Mouse (Mus musculus) limb, embryonic 10.5 days (tissue): ENCODE measurements around the gene Fitm1. TPM values are rescaled to one million over a fixed set of nuclear protein-coding genes. Genes with fewer than 3 reads are reported as not detected.

Experiments used
- DNase-seq: peaks from one replicate; pipeline ENCODE4 v3.0.0-alpha.2; 2017; ENCODE audit warnings: low spot score
- H3K27ac ChIP-seq: fragments of 300-500 bp; sonication (generic); 2 replicates; pipeline ENCODE4 v1.5.1; 2016; ENCODE audit warnings: mild to moderate bottlenecking
- H3K27me3 ChIP-seq: fragments of 300-500 bp; sonication (generic); 2 replicates; pipeline ENCODE4 v1.6.1; 2016; ENCODE audit warnings: low read depth, mild to moderate bottlenecking; ENCODE audit not compliant: poor library complexity, severe bottlenecking
- H3K36me3 ChIP-seq: fragments of 300-500 bp; sonication (generic); 2 replicates; pipeline ENCODE4 v1.6.1; 2016; ENCODE audit warnings: mild to moderate bottlenecking, moderate library complexity
- H3K4me1 ChIP-seq: fragments of 300-500 bp; sonication (generic); 2 replicates; pipeline ENCODE4 v1.6.1; 2016
- H3K4me3 ChIP-seq: fragments of 300-500 bp; sonication (generic); 2 replicates; pipeline ENCODE4 v1.5.1; 2016; ENCODE audit warnings: mild to moderate bottlenecking, moderate library complexity
- H3K9me3 ChIP-seq: fragments of 300-500 bp; sonication (generic); replicated peaks from 2 replicates; pipeline ENCODE4 v1.6.1; 2016; ENCODE audit warnings: mild to moderate bottlenecking
- WGBS: fragments of 180-500 bp; shearing (Covaris S2); methylation state at CpG from one replicate; pipeline ENCODE4 v1.1.7; 2016; 5-methylcytosine and 5-hydroxymethylcytosine counted together
- polyA plus RNA-seq: library from polyadenylated mRNA; unstranded; fragments of >200 nt; fragmentation: Nextera tagmentation; extraction: Ambion mirVana; gene quantifications from 2 replicates; pipeline ENCODE4 v1.2.1, GENCODE M21; 2016

Fitm1 gene
- polyA plus RNA-seq, 1 experiment from 2014 or later, result 3.9 TPM

- Histone ChIP-seq H3K27me3 (no peaks in the 10 kb centered on the region), H3K4me1 (peaks cover 17% of the 10 kb centered on the region), H3K4me3 (no peak overlapping the region), H3K36me3 (no peaks in the 10 kb centered on the region), H3K27ac (no peak overlapping the region), H3K9me3 (no peaks in the 10 kb centered on the region)
- peak; percentile 72 for DNase-seq
- 27% methylated on average over 5 of the region's 5 CpGs for WGBS
Measured at GRCm38 (mm10) chr14:55557003-55557402, 18.4 kb upstream of the Fitm1 start.

- Histone ChIP-seq H3K4me1 (peaks cover 18% of the 10 kb centered on the region), H3K27ac (no peak overlapping the region), H3K36me3 (0 out of 2 replicates have a peak, but pooled peaks cover 2% of the 10 kb centered on the region), H3K9me3 (no peaks in the 10 kb centered on the region), H3K27me3 (no peaks in the 10 kb centered on the region), H3K4me3 (no peak overlapping the region)
- DNase-seq, result no peak
- 96% methylated on average over 3 of the region's 3 CpGs for WGBS
Measured at GRCm38 (mm10) chr14:55557587-55557986, 17.8 kb upstream of the Fitm1 start.

- peak overlapping the region; percentile 79 for H3K4me3 ChIP-seq
- WGBS, result 61% methylated on average over 6 of the region's 6 CpGs
- peaks cover 12% of the 10 kb centered on the region for H3K36me3 ChIP-seq
- H3K27ac ChIP-seq, result peak overlapping the region; percentile 95; the same call in 1 of the 2 replicates
- H3K9me3 ChIP-seq, result no peaks in the 10 kb centered on the region
- H3K27me3 ChIP-seq, result no peaks in the 10 kb centered on the region
- DNase-seq, result no peak
- peaks cover 18% of the 10 kb centered on the region for H3K4me1 ChIP-seq
Measured at GRCm38 (mm10) chr14:55558740-55559448, 16.5 kb upstream of the Fitm1 start.

GRCm38 (mm10) chr14:55559799-55560201, 15.6 kb upstream of the Fitm1 start, which contains the start of gene Dcaf11:
Gene Dcaf11, plus strand, starts transcription at chr14:55560006.
- peaks cover 18% of the 10 kb centered on the region for H3K4me1 ChIP-seq
- H3K27me3 ChIP-seq, result no peaks in the 10 kb centered on the region
- WGBS, result under 1% methylated on average over 27 of the region's 27 CpGs
- peak; percentile 94 for DNase-seq
- H3K36me3 ChIP-seq, result peaks cover 21% of the 10 kb centered on the region
- peak within 1 kb of the TSS; percentile 79 for H3K4me3 ChIP-seq
- no peaks in the 10 kb centered on the region for H3K9me3 ChIP-seq
- H3K27ac ChIP-seq, result peak within 1 kb of the TSS; percentile 95

GRCm38 (mm10) chr14:55560202-55561073, 15.0 kb upstream of the Fitm1 start, which contains the start of gene A730061H03Rik:
Gene A730061H03Rik, minus strand, starts transcription at chr14:55560406.
- DNase-seq, result peak; percentile 96
- H3K27ac ChIP-seq, result peak within 1 kb of the TSS; percentile 95
- under 1% methylated on average over 51 of the region's 51 CpGs for WGBS
- peak within 1 kb of the TSS; percentile 79 for H3K4me3 ChIP-seq
- H3K27me3 ChIP-seq, result no peaks in the 10 kb centered on the region
- peaks cover 27% of the 10 kb centered on the region for H3K36me3 ChIP-seq
- H3K9me3 ChIP-seq, result no peaks in the 10 kb centered on the region
- peaks cover 18% of the 10 kb centered on the region for H3K4me1 ChIP-seq

GRCm38 (mm10) chr14:55561860-55562259, 13.6 kb upstream of the Fitm1 start:
- H3K4me3 ChIP-seq, result no peak overlapping the region
- H3K9me3 ChIP-seq, result no peaks in the 10 kb centered on the region
- DNase-seq, result no peak
- no peak overlapping the region for H3K27ac ChIP-seq
- peaks cover 15% of the 10 kb centered on the region for H3K4me1 ChIP-seq
- H3K36me3 ChIP-seq, result peaks cover 41% of the 10 kb centered on the region
- no peaks in the 10 kb centered on the region for H3K27me3 ChIP-seq
- 86% methylated on average over 10 of the region's 10 CpGs for WGBS

GRCm38 (mm10) chr14:55563249-55563648, 12.2 kb upstream of the Fitm1 start:
- peaks cover 12% of the 10 kb centered on the region for H3K4me1 ChIP-seq
- H3K27me3 ChIP-seq, result no peaks in the 10 kb centered on the region
- 93% methylated on average over 11 of the region's 11 CpGs for WGBS
- no peaks in the 10 kb centered on the region for H3K9me3 ChIP-seq
- no peak overlapping the region for H3K27ac ChIP-seq
- no peak for DNase-seq
- peaks cover 55% of the 10 kb centered on the region for H3K36me3 ChIP-seq
- no peak overlapping the region for H3K4me3 ChIP-seq

- DNase-seq, result no peak
- H3K27me3 ChIP-seq, result no peaks in the 10 kb centered on the region
- no peaks in the 10 kb centered on the region for H3K9me3 ChIP-seq
- WGBS, result 86% methylated on average over 3 of the region's 3 CpGs
- H3K36me3 ChIP-seq, result peaks cover 78% of the 10 kb centered on the region
- H3K4me3 ChIP-seq, result no peak overlapping the region
- peaks cover 12% of the 10 kb centered on the region for H3K4me1 ChIP-seq
- H3K27ac ChIP-seq, result no peak overlapping the region
Measured at GRCm38 (mm10) chr14:55565748-55566147, 9.7 kb upstream of the Fitm1 start.

- Histone ChIP-seq H3K9me3 (no peaks in the 10 kb centered on the region), H3K4me3 (no peak overlapping the region), H3K27me3 (no peaks in the 10 kb centered on the region), H3K27ac (no peak overlapping the region), H3K4me1 (no peaks in the 10 kb centered on the region), H3K36me3 (peaks cover 77% of the 10 kb centered on the region)
- 90% methylated on average over 3 of the region's 3 CpGs for WGBS
- DNase-seq, result no peak
Measured at GRCm38 (mm10) chr14:55567496-55567895, 7.9 kb upstream of the Fitm1 start.

GRCm38 (mm10) chr14:55570588-55570987, 4.8 kb upstream of the Fitm1 start:
- DNase-seq, result no peak
- H3K4me1 ChIP-seq, result peaks cover 5% of the 10 kb centered on the region
- WGBS, result 90% methylated on average over 2 of the region's 2 CpGs
- peaks cover 50% of the 10 kb centered on the region for H3K36me3 ChIP-seq
- H3K4me3 ChIP-seq, result no peak overlapping the region
- H3K9me3 ChIP-seq, result no peaks in the 10 kb centered on the region
- no peak overlapping the region for H3K27ac ChIP-seq
- H3K27me3 ChIP-seq, result no peaks in the 10 kb centered on the region

GRCm38 (mm10) chr14:55571760-55572159, 3.7 kb upstream of the Fitm1 start:
- DNase-seq, result no peak
- Histone ChIP-seq H3K4me3 (no peak overlapping the region), H3K27me3 (no peaks in the 10 kb centered on the region), H3K27ac (no peak overlapping the region), H3K4me1 (peaks cover 14% of the 10 kb centered on the region), H3K36me3 (peaks cover 38% of the 10 kb centered on the region), H3K9me3 (no peaks in the 10 kb centered on the region)

GRCm38 (mm10) chr14:55575711-55576110, 294 bp downstream of the Fitm1 start:
- H3K4me1 ChIP-seq, result peaks cover 33% of the 10 kb centered on the region
- H3K36me3 ChIP-seq, result peaks cover 11% of the 10 kb centered on the region
- DNase-seq, result no peak
- no peaks in the 10 kb centered on the region for H3K9me3 ChIP-seq
- H3K27ac ChIP-seq, result peak overlapping the region; percentile 66
- H3K27me3 ChIP-seq, result no peaks in the 10 kb centered on the region
- 72% methylated on average over 13 of the region's 13 CpGs for WGBS
- H3K4me3 ChIP-seq, result no peak overlapping the region

- H3K9me3 ChIP-seq, result no peaks in the 10 kb centered on the region
- no peak overlapping the region for H3K4me3 ChIP-seq
- WGBS, result 83% methylated on average over 16 of the region's 16 CpGs
- no peaks in the 10 kb centered on the region for H3K27me3 ChIP-seq
- peaks cover 33% of the 10 kb centered on the region for H3K4me1 ChIP-seq
- H3K36me3 ChIP-seq, result peaks cover 17% of the 10 kb centered on the region
- H3K27ac ChIP-seq, result peak overlapping the region; percentile 44; the same call in 1 of the 2 replicates
- no peak for DNase-seq
Measured at GRCm38 (mm10) chr14:55576376-55576775, 959 bp downstream of the Fitm1 start.
